Mouse (Mus musculus): ENCODE measurements around the gene Xpr1. TPM values are rescaled to one million over a fixed set of nuclear protein-coding genes. Genes with fewer than 3 reads are reported as not detected.
A peak's percentile ranks its signal among the peaks of the same experiment; 100 is the strongest.

The Xpr1 gene
- polyA plus RNA-seq, 1 experiment from 2014 or later: 72.7 TPM

DNA sequence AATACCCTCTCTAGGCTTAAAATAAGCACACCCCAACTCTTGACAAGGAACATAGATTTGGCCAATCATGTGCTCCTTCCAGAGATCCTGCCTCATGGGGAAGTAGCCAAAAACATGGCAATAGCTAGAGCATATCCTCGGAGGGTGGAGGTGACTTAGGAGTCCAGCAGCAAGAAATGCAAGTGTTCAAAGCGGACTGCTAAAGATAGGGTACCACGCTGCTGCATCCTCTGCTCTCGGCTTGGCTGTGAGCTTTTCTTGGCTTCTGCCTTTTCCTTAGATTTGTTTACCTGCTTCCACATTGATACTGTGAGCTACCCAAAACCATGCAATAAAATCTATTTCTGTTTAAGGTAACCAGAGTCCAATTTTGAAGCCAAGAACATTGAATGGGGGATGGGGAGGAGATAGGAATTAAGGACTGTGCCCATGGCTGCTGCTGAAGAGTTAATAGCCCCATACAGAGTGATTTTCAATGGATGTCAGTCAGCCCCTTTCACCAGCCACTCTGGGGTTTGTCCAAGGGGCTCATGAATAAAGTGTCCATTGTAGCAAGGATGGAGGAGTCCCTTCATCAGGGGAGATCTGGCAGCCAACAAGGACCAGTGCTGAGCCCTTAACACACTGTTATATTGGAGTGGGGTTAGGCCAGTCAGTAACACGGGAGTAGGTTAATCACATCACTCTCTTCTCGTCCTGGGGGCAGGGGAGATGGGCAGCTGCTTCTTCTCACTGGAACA, 10.1 kb upstream of the Xpr1 start:
- WGBS: 23% methylated on average over 6 of the region's 6 CpGs
- Histone ChIP-seq H3K36me3 (replicated peaks) (no peaks in the 10 kb centered on the region), H3K4me3 (no peak overlapping the region), H3K27me3 (replicated peaks) (no peaks in the 10 kb centered on the region), H3K4me1 (peaks cover 7% of the 10 kb centered on the region; the same call in 1 of the 2 replicates), H3K9ac (no peak overlapping the region), H3K27ac (no peak overlapping the region), H3K4me2 (no peak overlapping the region), H3K9me3 (no peaks in the 10 kb centered on the region)
- peak; percentile 88 for ATAC-seq (replicated peaks)

DNA sequence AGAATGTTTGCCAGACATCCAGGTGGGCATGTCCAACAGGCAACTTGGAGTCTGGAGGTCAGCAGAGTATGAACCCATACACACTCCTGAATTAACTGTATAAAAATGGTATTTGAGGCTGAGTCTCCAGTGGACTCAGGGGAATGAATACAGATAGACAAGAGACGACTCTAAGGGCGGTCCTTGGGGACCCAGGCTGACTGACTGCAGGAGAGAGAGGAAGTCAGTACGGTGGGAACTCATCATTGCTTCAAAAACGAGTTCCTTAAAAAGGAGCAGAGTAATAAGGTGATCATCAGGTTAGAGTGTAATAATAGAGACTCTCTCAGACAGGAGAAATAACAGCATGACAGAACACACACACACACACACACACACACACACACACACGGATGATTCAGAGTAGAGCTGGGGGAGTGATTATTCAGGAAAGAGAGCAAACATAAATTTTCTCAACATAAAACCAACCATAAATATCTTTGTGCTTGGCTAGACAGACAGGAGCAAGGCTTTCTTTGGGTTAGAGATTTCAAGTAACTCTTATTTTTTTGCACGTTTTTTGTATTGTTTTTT, 8.6 kb upstream of the Xpr1 start:
- Histone ChIP-seq H3K36me3 (replicated peaks) (no peaks in the 10 kb centered on the region), H3K27ac (no peak overlapping the region), H3K4me2 (no peak overlapping the region), H3K27me3 (replicated peaks) (no peaks in the 10 kb centered on the region), H3K9ac (no peak overlapping the region), H3K4me3 (no peak overlapping the region), H3K4me1 (peaks cover 7% of the 10 kb centered on the region; the same call in 1 of the 2 replicates), H3K9me3 (no peaks in the 10 kb centered on the region)
- 39% methylated on average over 6 of the region's 6 CpGs for WGBS
- no peak for ATAC-seq (replicated peaks)

DNA sequence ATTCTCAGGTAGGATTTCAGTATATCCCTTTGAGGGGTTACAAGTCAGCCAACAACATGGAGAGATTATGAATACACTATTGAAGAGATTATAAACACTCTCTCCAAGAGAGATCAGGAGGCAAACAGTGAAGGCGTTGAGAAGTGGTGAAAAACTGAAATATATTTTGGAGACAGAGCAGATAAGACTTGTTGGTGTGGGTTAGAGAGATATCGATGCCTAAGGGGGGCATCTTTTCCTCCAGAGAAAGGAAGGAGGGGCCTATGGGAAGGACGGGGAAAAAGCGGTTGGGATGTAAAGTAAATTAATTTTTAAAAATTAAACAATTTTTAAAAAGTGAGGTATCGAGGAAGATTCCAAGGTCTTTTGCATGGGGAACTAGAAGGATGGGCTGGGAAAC, 8.1 kb upstream of the Xpr1 start:
- Histone ChIP-seq H3K9ac (no peak overlapping the region), H3K4me2 (no peak overlapping the region), H3K27ac (no peak overlapping the region), H3K4me1 (peaks cover 7% of the 10 kb centered on the region; the same call in 1 of the 2 replicates), H3K4me3 (no peak overlapping the region), H3K27me3 (replicated peaks) (no peaks in the 10 kb centered on the region), H3K36me3 (replicated peaks) (no peaks in the 10 kb centered on the region), H3K9me3 (no peaks in the 10 kb centered on the region)
- 87% methylated on average over 5 of the region's 5 CpGs for WGBS
- ATAC-seq (replicated peaks): no peak

- peaks cover 7% of the 10 kb centered on the region; the same call in 1 of the 2 replicates for H3K4me1 ChIP-seq
- H3K4me3 ChIP-seq: no peak overlapping the region
- no peak overlapping the region for H3K27ac ChIP-seq
- no peak for ATAC-seq (replicated peaks)
- H3K27me3 ChIP-seq (replicated peaks): no peaks in the 10 kb centered on the region
- no peaks in the 10 kb centered on the region for H3K36me3 ChIP-seq (replicated peaks)
- H3K9me3 ChIP-seq: no peaks in the 10 kb centered on the region
- no peak overlapping the region for H3K9ac ChIP-seq
- 75% methylated on average over 4 of the region's 4 CpGs for WGBS
- H3K4me2 ChIP-seq: no peak overlapping the region
Observed at GRCm38 (mm10) chr1:155423801-155424200, 6.6 kb upstream of the Xpr1 start.

DNA sequence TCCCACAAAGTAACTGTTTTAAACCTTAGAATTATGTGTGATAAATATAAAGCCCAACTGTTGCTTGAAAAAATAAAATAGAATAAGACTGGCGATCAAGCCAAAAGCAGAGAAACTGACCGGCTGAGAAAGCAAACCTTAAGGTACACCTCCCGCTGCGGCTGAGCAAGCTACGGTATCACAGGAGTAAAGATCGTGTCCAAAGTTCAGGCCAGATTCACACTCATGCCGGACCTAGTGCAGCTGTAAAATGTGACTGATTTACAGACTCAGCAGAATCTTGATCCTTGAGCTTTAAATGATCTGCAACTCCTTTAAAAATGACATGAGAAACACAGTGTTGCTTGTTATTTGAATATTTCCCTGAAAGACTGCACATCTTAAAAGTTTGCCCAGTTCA, 4.8 kb upstream of the Xpr1 start:
- Histone ChIP-seq H3K36me3 (replicated peaks) (no peaks in the 10 kb centered on the region), H3K27me3 (replicated peaks) (no peaks in the 10 kb centered on the region), H3K4me2 (no peak overlapping the region), H3K9ac (no peak overlapping the region), H3K9me3 (no peaks in the 10 kb centered on the region), H3K4me1 (0 out of 2 replicates have a peak, but pooled peaks cover under 1% of the 10 kb centered on the region), H3K4me3 (no peak overlapping the region), H3K27ac (no peak overlapping the region)
- ATAC-seq (replicated peaks): no peak
- WGBS: 91% methylated on average over 7 of the region's 7 CpGs

DNA sequence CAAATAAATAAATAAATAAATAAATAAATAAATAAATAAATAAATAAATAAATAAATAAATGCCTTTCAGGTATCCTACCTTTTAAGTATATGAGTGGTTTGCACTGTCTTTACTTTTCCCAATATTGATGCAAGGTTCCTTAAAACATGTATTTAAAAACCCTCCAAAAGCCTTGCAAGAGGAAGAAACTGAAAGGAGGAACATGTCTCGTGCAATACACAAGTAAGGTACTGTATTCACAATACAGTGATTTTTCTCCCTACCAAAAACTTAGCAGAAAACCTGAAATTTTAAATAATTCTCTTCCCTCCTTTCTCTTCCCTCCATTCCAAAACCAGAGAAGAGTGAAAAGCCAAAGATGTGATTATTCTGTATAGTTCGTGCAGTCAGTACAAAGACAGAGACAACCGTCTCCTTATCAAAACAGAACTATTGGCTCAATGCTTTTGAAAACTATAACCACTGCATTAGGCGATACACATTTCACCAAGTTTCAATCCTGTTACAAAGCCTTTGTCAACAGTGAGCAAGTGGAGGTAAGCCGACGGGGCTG, 991 bp downstream of the Xpr1 start:
- H3K4me2 ChIP-seq: peak overlapping the region; percentile 48
- H3K27ac ChIP-seq: peak overlapping the region; percentile 89
- peak overlapping the region; percentile 61 for H3K4me3 ChIP-seq
- peaks cover 17% of the 10 kb centered on the region for H3K4me1 ChIP-seq
- no peaks in the 10 kb centered on the region for H3K9me3 ChIP-seq
- no peaks in the 10 kb centered on the region for H3K36me3 ChIP-seq (replicated peaks)
- no peaks in the 10 kb centered on the region for H3K27me3 ChIP-seq (replicated peaks)
- no peak for ATAC-seq (replicated peaks)
- under 1% methylated on average over 6 of the region's 6 CpGs for WGBS
- H3K9ac ChIP-seq: peak overlapping the region; percentile 89

GRCm38 (mm10) chr1:155415421-155415820, 1.8 kb downstream of the Xpr1 start:
- peaks cover 21% of the 10 kb centered on the region for H3K4me1 ChIP-seq
- H3K27ac ChIP-seq: peak overlapping the region; percentile 67
- H3K9ac ChIP-seq: peak overlapping the region; percentile 40
- peak overlapping the region; percentile 61 for H3K4me3 ChIP-seq
- WGBS: 28% methylated on average over 4 of the region's 4 CpGs
- H3K27me3 ChIP-seq (replicated peaks): no peaks in the 10 kb centered on the region
- peak overlapping the region; percentile 48 for H3K4me2 ChIP-seq
- H3K9me3 ChIP-seq: no peaks in the 10 kb centered on the region
- no peak for ATAC-seq (replicated peaks)
- no peaks in the 10 kb centered on the region for H3K36me3 ChIP-seq (replicated peaks)

- no peak for ATAC-seq (replicated peaks)
- H3K27ac ChIP-seq: no peak overlapping the region
- H3K4me3 ChIP-seq: no peak overlapping the region
- 86% methylated on average over 2 of the region's 2 CpGs for WGBS
- H3K27me3 ChIP-seq (replicated peaks): no peaks in the 10 kb centered on the region
- peaks cover 21% of the 10 kb centered on the region for H3K4me1 ChIP-seq
- H3K9me3 ChIP-seq: no peaks in the 10 kb centered on the region
- no peak overlapping the region for H3K9ac ChIP-seq
- H3K36me3 ChIP-seq (replicated peaks): no peaks in the 10 kb centered on the region
- no peak overlapping the region for H3K4me2 ChIP-seq
Observed at GRCm38 (mm10) chr1:155412705-155413104, 4.5 kb downstream of the Xpr1 start.

DNA sequence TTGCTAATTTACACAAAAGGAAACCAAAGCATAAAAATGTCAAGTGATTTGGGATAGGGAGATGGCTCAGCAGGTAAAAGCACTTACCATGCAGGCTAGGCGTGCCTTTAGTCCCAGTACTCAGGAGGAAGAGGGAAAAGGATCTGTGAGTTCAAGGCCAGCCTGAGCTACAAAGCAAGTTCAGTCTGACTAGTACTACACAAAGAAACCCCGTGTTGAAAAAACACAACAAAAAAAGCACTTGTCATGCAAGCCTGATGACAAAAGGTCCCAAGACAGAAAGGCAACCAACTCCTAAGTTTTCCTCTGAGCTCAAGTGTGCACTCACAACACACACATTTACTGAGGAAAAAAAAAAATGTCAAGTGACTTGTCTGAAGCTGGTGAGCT, 8.6 kb downstream of the Xpr1 start:
- no peak for ATAC-seq (replicated peaks)
- H3K4me1 ChIP-seq: peaks cover 17% of the 10 kb centered on the region
- no peaks in the 10 kb centered on the region for H3K27me3 ChIP-seq (replicated peaks)
- 0 out of 2 replicates have a peak, but pooled peaks cover 3% of the 10 kb centered on the region for H3K36me3 ChIP-seq (replicated peaks)
- no peak overlapping the region for H3K4me3 ChIP-seq
- no peak overlapping the region for H3K27ac ChIP-seq
- WGBS: 85% methylated on average over 2 of the region's 2 CpGs
- no peak overlapping the region for H3K4me2 ChIP-seq
- no peaks in the 10 kb centered on the region for H3K9me3 ChIP-seq
- no peak overlapping the region for H3K9ac ChIP-seq

- ATAC-seq (replicated peaks): no peak
- no peak overlapping the region for H3K4me2 ChIP-seq
- H3K27ac ChIP-seq: no peak overlapping the region
- no peaks in the 10 kb centered on the region for H3K27me3 ChIP-seq (replicated peaks)
- H3K4me3 ChIP-seq: no peak overlapping the region
- WGBS: 91% methylated on average over 11 of the region's 11 CpGs
- H3K4me1 ChIP-seq: peaks cover 14% of the 10 kb centered on the region
- H3K36me3 ChIP-seq (replicated peaks): 0 out of 2 replicates have a peak, but pooled peaks cover 3% of the 10 kb centered on the region
- H3K9me3 ChIP-seq: no peaks in the 10 kb centered on the region
- H3K9ac ChIP-seq: no peak overlapping the region
Observed at GRCm38 (mm10) chr1:155407697-155408576, 9.3 kb downstream of the Xpr1 start.

- H3K4me1 ChIP-seq: no peaks in the 10 kb centered on the region
- no peak for ATAC-seq (replicated peaks)
Observed at GRCm38 (mm10) chr1:155400056-155400455, 17.2 kb downstream of the Xpr1 start.

DNA sequence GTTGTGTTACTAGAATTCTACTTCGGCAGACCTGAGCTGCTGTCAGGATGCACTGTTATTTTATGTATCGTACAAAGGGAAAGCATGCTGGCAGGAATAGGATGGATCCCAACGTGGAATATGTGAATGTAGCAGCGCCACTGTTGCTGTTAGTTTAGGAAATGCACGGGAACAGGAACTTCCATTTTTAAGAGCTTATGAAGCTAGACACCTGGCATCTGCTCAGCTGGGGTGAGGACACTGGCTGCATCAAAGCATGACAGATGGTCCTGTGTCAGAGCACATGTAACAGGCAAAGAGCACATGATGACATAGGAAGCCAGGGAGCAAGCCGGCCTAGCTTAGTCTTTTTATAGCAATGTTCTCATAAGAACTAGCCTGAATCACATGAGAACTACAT, 22.4 kb downstream of the Xpr1 start:
- WGBS: 77% methylated on average over 6 of the region's 6 CpGs
- Histone ChIP-seq H3K4me2 (no peak overlapping the region), H3K4me3 (no peak overlapping the region), H3K36me3 (replicated peaks) (no peaks in the 10 kb centered on the region), H3K9ac (no peak overlapping the region), H3K4me1 (peaks cover 2% of the 10 kb centered on the region; the same call in 1 of the 2 replicates), H3K9me3 (no peaks in the 10 kb centered on the region), H3K27ac (no peak overlapping the region), H3K27me3 (replicated peaks) (no peaks in the 10 kb centered on the region)
- ATAC-seq (replicated peaks): no peak

More at GRCm38 (mm10) chr1:155400056-155400455, 17.2 kb downstream of the Xpr1 start:
- WGBS: 64% methylated on average over 4 of the region's 4 CpGs
- H3K27me3 ChIP-seq (replicated peaks): no peaks in the 10 kb centered on the region
- no peak overlapping the region for H3K27ac ChIP-seq
- H3K36me3 ChIP-seq (replicated peaks): no peaks in the 10 kb centered on the region
- no peak overlapping the region for H3K9ac ChIP-seq
- H3K9me3 ChIP-seq: no peaks in the 10 kb centered on the region
- H3K4me3 ChIP-seq: no peak overlapping the region
- H3K4me2 ChIP-seq: no peak overlapping the region

All from midbrain, embryonic 15.5 days (tissue).